Mouse (Mus musculus) liver, adult 2 months (tissue): ENCODE measurements around the gene Itpkb.

Experiments
- CTCF ChIP-seq: fragments of 200-500 bp; IDR thresholded peaks from 2 replicates; pipeline ENCODE4 v1.5.1; 2011; ENCODE audit warnings: low read depth, low read length, control low read depth
- POLR2A ChIP-seq: fragments of 200-500 bp; IDR thresholded peaks from 2 replicates; pipeline ENCODE4 v1.6.1; 2011; ENCODE audit warnings: low read length, control low read depth; ENCODE audit not compliant: insufficient read depth; ENCODE audit errors: extremely low read depth

- TF ChIP-seq CTCF (no peak), POLR2A (no peak)
These were observed 61.3 kb downstream of the Itpkb start for GRCm38 (mm10) chr1:180391575-180391945.
